Mouse (Mus musculus) neural tube, embryonic 11.5 days (tissue): ENCODE results near the gene Prok2. TPM values are rescaled to one million over a fixed set of nuclear protein-coding genes. Genes with fewer than 3 reads are reported as not detected.

Source experiments
- ATAC-seq: fragments of 200-750 bp; cut with Nextera tagmentation; 2 replicates; pipeline ENCODE4 v1.8.0; 2017; ENCODE audit warnings: moderate number of reproducible peaks, mild to moderate bottlenecking, moderate TSS enrichment, moderate library complexity; ENCODE audit not compliant: insufficient read depth, low FRiP score, low TSS enrichment
- DNase-seq: peaks from one replicate; pipeline ENCODE4 v3.0.0-alpha.2; 2015; ENCODE audit warnings: low spot score
- H3K27ac ChIP-seq: fragments of 300-500 bp; sonication (generic); 2 replicates; pipeline ENCODE4 v1.5.1; 2014; ENCODE audit warnings: low read depth, mild to moderate bottlenecking, low read length
- H3K27me3 ChIP-seq: fragments of 300-500 bp; sonication (generic); 2 replicates; pipeline ENCODE4 v1.6.1; 2014; ENCODE audit warnings: mild to moderate bottlenecking, low read length, mixed read lengths; ENCODE audit not compliant: control insufficient read depth, insufficient read depth
- H3K36me3 ChIP-seq: fragments of 300-500 bp; sonication (generic); 2 replicates; pipeline ENCODE4 v1.6.1; 2014; ENCODE audit warnings: mild to moderate bottlenecking, low read length, moderate library complexity, mixed read lengths; ENCODE audit not compliant: control insufficient read depth, insufficient read depth
- H3K4me1 ChIP-seq: fragments of 300-500 bp; sonication (generic); 2 replicates; pipeline ENCODE4 v1.6.1; 2014; ENCODE audit warnings: low read length, mixed read lengths; ENCODE audit not compliant: control insufficient read depth, insufficient read depth
- H3K4me2 ChIP-seq: fragments of 300-500 bp; sonication (generic); 2 replicates; pipeline ENCODE4 v1.6.1; 2014; ENCODE audit warnings: low read depth, mild to moderate bottlenecking, moderate library complexity
- H3K4me3 ChIP-seq: fragments of 300-500 bp; sonication (generic); 2 replicates; pipeline ENCODE4 v1.5.1; 2014; ENCODE audit warnings: low read depth, low read length
- H3K9ac ChIP-seq: fragments of 300-500 bp; sonication (generic); 2 replicates; pipeline ENCODE4 v1.6.1; 2014; ENCODE audit warnings: mild to moderate bottlenecking, low read length
- H3K9me3 ChIP-seq: fragments of 300-500 bp; sonication (generic); 2 replicates; pipeline ENCODE4 v1.6.1; 2016; ENCODE audit warnings: low read length; ENCODE audit not compliant: control insufficient read depth
- WGBS: fragments of 180-500 bp; shearing (Covaris S2); extraction: QIAGEN DNeasy Blood & Tissue Kit; methylation state at CpG from one replicate; pipeline ENCODE4 v1.1.7; 2014; 5-methylcytosine and 5-hydroxymethylcytosine counted together
- polyA plus RNA-seq: library from polyadenylated mRNA; unstranded; fragments of >200 nt; fragmentation: Nextera tagmentation; extraction: Ambion mirVana; gene quantifications from 2 replicates; pipeline ENCODE4 v1.2.1, GENCODE M21; 2014

Gene Prok2
- polyA plus RNA-seq, 1 experiment from 2014 or later: not detected

GRCm38 (mm10) chr6:99713256-99713655 is 12.9 kb downstream of the Prok2 start:
- WGBS: 83% methylated on average over 5 of the region's 5 CpGs
- H3K9me3 ChIP-seq: no peaks in the 10 kb centered on the region
- no peak overlapping the region for H3K27ac ChIP-seq
- no peak overlapping the region for H3K4me2 ChIP-seq
- no peak for DNase-seq
- no peak for ATAC-seq
- H3K4me3 ChIP-seq: no peak overlapping the region
- no peaks in the 10 kb centered on the region for H3K27me3 ChIP-seq
- no peaks in the 10 kb centered on the region for H3K4me1 ChIP-seq
- H3K9ac ChIP-seq: no peak overlapping the region
- no peaks in the 10 kb centered on the region for H3K36me3 ChIP-seq

DNA sequence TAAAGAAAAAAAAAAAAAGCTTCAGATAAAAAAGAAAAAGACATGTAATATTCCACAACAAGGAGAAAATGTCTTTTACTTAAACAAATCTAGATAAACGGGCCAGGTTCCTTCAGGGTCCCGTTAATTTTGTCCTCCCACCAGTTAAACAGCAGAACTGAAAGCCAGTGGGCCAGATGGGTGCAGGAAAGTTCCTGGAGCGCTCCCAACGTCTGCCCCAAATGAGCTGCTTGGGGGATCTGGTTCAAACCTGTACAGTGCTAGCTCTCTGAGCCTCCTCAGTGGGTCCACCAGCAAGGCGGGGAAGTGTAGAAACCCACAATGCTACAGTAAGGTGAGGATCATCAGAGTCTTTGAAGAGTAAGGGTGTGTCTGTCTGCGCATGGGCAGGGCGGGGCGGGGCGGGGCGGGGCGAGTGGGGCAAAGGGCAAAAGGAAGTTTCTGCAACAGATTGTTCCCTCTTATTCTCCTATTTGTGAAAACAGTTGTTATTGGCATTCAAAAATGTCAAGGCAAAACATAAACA is 14.6 kb downstream of the Prok2 start:
- DNase-seq (no peak), ATAC-seq (no peak)
- Histone ChIP-seq H3K27me3 (no peaks in the 10 kb centered on the region), H3K4me3 (no peak overlapping the region), H3K9me3 (no peaks in the 10 kb centered on the region), H3K36me3 (no peaks in the 10 kb centered on the region), H3K27ac (no peak overlapping the region), H3K4me2 (no peak overlapping the region), H3K4me1 (no peaks in the 10 kb centered on the region), H3K9ac (no peak overlapping the region)
- 69% methylated on average over 11 of the region's 11 CpGs for WGBS

GRCm38 (mm10) chr6:99700484-99700883 is 25.7 kb downstream of the Prok2 start:
- ATAC-seq (no peak), DNase-seq (no peak)
- Histone ChIP-seq H3K4me1 (no peaks in the 10 kb centered on the region), H3K27ac (no peak overlapping the region), H3K27me3 (0 out of 2 replicates have a peak, but pooled peaks cover 9% of the 10 kb centered on the region), H3K4me3 (no peak overlapping the region), H3K9me3 (no peaks in the 10 kb centered on the region), H3K36me3 (no peaks in the 10 kb centered on the region), H3K9ac (no peak overlapping the region), H3K4me2 (no peak overlapping the region)
- 64% methylated on average over 3 of the region's 3 CpGs for WGBS

- DNase-seq (peak; percentile 24), ATAC-seq (peak; percentile 21; the same call in 1 of the 2 replicates)
- under 1% methylated on average over 102 of the region's 110 CpGs for WGBS
- Histone ChIP-seq H3K27ac (peak overlapping the region; percentile 46; the same call in 1 of the 2 replicates), H3K4me3 (peak overlapping the region; percentile 78), H3K4me2 (peak overlapping the region; percentile 88), H3K9me3 (no peaks in the 10 kb centered on the region), H3K27me3 (peaks cover 41% of the 10 kb centered on the region), H3K9ac (peak overlapping the region; percentile 73), H3K36me3 (no peaks in the 10 kb centered on the region), H3K4me1 (peaks cover 13% of the 10 kb centered on the region)
Measured at GRCm38 (mm10) chr6:99692916-99693841, 33.0 kb downstream of the Prok2 start.

DNA sequence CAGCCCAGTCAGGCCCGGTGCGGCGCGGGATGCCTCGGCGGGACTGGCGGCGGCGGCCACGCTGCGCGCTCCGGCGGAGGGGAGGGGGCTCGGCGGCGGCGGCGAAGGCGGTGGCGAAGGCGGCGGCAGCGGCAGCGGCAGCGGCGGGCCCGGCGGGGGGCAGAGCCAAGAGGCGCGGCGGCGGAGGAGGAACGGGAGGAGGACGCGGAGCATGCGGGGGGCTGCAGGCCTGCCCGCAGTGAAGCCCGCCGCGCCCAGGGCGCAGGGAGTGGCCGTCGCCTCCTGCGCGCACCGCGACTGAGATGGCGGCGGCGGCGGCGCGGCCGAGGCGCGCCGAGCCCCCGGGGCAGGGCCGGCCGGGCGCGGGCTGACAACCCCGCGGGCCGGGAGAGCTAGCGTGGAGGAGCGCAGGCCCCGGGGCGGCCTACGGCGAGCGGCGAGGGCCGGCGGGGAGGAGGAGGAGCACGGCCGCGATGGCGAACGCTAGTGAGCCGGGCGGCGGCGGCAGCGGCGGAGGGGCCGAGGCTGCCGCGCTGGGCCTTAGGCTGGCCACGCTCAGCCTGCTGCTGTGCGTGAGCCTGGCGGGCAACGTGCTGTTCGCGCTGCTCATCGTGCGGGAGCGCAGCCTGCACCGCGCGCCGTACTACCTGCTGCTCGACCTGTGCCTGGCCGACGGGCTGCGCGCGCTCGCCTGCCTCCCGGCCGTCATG is 33.8 kb downstream of the Prok2 start, which contains the start of gene Gpr27:
Gpr27 (plus strand) TSS at position 474 of the 710 bp plus-strand sequence.
- Histone ChIP-seq H3K36me3 (no peaks in the 10 kb centered on the region), H3K9ac (peak within 1 kb of the TSS; percentile 73), H3K9me3 (no peaks in the 10 kb centered on the region), H3K4me1 (peaks cover 13% of the 10 kb centered on the region), H3K27me3 (peaks cover 41% of the 10 kb centered on the region), H3K4me2 (peak within 1 kb of the TSS; percentile 88), H3K27ac (peak within 1 kb of the TSS; percentile 46; the same call in 1 of the 2 replicates), H3K4me3 (peak within 1 kb of the TSS; percentile 78)
- under 1% methylated on average over 46 of the region's 112 CpGs for WGBS
- DNase-seq: peak; percentile 63
- peak; percentile 74 for ATAC-seq

GRCm38 (mm10) chr6:99691666-99692205 is 34.5 kb downstream of the Prok2 start:
- Histone ChIP-seq H3K9me3 (no peaks in the 10 kb centered on the region), H3K9ac (peak overlapping the region; percentile 73), H3K4me1 (peaks cover 13% of the 10 kb centered on the region), H3K27ac (peak overlapping the region; percentile 46; the same call in 1 of the 2 replicates), H3K4me2 (peak overlapping the region; percentile 88), H3K4me3 (peak overlapping the region; percentile 78), H3K27me3 (peaks cover 40% of the 10 kb centered on the region), H3K36me3 (no peaks in the 10 kb centered on the region)
- DNase-seq: no peak
- WGBS: 5% methylated on average over 24 of the region's 25 CpGs
- peak; percentile 62; the same call in 1 of the 2 replicates for ATAC-seq

- Histone ChIP-seq H3K4me2 (no peak overlapping the region), H3K27ac (no peak overlapping the region), H3K36me3 (no peaks in the 10 kb centered on the region), H3K9me3 (no peaks in the 10 kb centered on the region), H3K4me1 (peaks cover 10% of the 10 kb centered on the region), H3K4me3 (no peak overlapping the region), H3K9ac (no peak overlapping the region), H3K27me3 (peaks cover 21% of the 10 kb centered on the region)
- no peak for ATAC-seq
- 90% methylated on average over 6 of the region's 6 CpGs for WGBS
- no peak for DNase-seq
Measured at GRCm38 (mm10) chr6:99688513-99688912, 37.7 kb downstream of the Prok2 start.

DNA sequence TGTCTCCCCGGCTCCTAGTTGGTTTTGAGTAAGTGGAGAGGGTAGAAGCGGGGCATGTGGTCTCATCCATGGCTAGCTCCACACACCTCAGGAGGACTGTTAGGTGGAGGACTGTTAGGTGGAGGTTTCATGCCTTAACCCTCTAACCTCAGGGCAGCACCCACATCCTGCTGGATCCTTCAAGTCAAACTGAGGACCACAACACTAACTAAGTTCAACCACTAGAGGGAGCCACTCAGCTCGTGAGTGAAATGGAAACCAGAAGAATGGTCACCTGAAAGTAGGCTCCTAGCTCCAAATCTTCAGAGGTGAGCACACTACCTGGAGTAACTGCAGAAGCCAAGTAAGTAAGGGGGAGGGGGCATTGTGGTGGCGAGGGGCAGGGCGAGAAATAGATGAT is 41.3 kb downstream of the Prok2 start:
- no peak overlapping the region for H3K4me2 ChIP-seq
- DNase-seq (no peak), ATAC-seq (no peak)
- no peaks in the 10 kb centered on the region for H3K36me3 ChIP-seq
- no peak overlapping the region for H3K4me3 ChIP-seq
- no peaks in the 10 kb centered on the region; the same call in 1 of the 2 replicates for H3K27me3 ChIP-seq
- H3K27ac ChIP-seq: no peak overlapping the region
- no peaks in the 10 kb centered on the region for H3K4me1 ChIP-seq
- no peaks in the 10 kb centered on the region for H3K9me3 ChIP-seq
- H3K9ac ChIP-seq: no peak overlapping the region
- WGBS: 49% methylated on average over 5 of the region's 5 CpGs
